Mouse (Mus musculus): ENCODE data around the gene Mcpt1.

DNA sequence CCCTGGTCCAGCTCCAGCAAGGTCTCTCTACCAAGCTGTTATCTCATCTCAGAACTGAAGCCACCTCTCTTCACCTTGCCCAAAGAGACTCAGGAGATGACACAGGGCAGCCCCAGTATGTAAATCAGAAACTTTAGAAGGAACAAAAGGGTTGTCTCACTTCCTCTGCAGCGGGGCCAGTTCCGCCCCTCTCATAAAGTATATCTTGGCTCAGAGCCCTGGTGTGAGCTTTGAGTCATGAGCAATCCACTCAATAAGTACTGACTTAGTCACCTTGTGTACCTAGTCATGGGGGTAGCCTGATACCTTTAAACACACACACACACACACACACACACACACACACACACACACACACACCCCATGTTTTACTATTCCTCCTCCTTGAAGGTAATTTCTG, 16.7 kb downstream of the Mcpt1 start:
- TF ChIP-seq CTCF (IDR thresholded peaks at IDR 0.05; ENCODE audit: borderline replicate concordance, insufficient read depth, low read depth, low read length) (no peak), POLR2A (IDR thresholded peaks at IDR 0.05; ENCODE audit: borderline replicate concordance, insufficient read depth, low read length) (no peak)
